Mouse (Mus musculus) liver, embryonic 14.5 days (tissue): ENCODE data around the gene Dcdc2a. TPM values are rescaled to one million over a fixed set of nuclear protein-coding genes. Genes with fewer than 3 reads are reported as not detected.

Source experiments
- ATAC-seq: fragments of 200-750 bp; cut with Nextera tagmentation; 2 replicates; pipeline ENCODE4 v1.8.0; 2017; ENCODE audit warnings: moderate number of reproducible peaks, mild to moderate bottlenecking, moderate library complexity; ENCODE audit not compliant: insufficient read depth
- DNase-seq, 3 experiments: peaks; one replicate each; pipeline ENCODE4 v3.0.0-alpha.2; 2012 to 2013; ENCODE audit warnings: low read depth in 3 of 3, low spot score in 3 of 3
- H3K27ac ChIP-seq: fragments of 300-500 bp; sonication (generic); 2 replicates; pipeline ENCODE4 v1.5.1; 2014; ENCODE audit warnings: moderate library complexity, mild to moderate bottlenecking, control low read depth, inconsistent platforms
- H3K27me3 ChIP-seq: fragments of 300-500 bp; sonication (generic); 2 replicates; pipeline ENCODE4 v1.6.1; 2014; ENCODE audit warnings: mild to moderate bottlenecking, low read length, moderate library complexity; ENCODE audit not compliant: control insufficient read depth, insufficient read depth
- H3K36me3 ChIP-seq: fragments of 300-500 bp; sonication (generic); replicated peaks from 2 replicates; pipeline ENCODE4 v1.6.1; 2014; ENCODE audit warnings: low read depth; ENCODE audit not compliant: control insufficient read depth, insufficient read depth
- H3K4me1 ChIP-seq, 2 experiments: fragments of 200-500 bp in 1 of 2; fragments of 300-500 bp in 1 of 2; sonication (generic) in 1 of 2; replicated peaks; 2 replicates each; pipeline ENCODE4 v1.6.1; 2012 to 2014; ENCODE audit warnings: antibody characterized with exemption in 1 of 2, inconsistent platforms in 1 of 2, low read length in 1 of 2; ENCODE audit not compliant: control insufficient read depth in 2 of 2, insufficient read depth in 2 of 2
- H3K4me2 ChIP-seq: fragments of 300-500 bp; sonication (generic); 2 replicates; pipeline ENCODE4 v1.6.1; 2014; ENCODE audit warnings: low read depth, mild to moderate bottlenecking, control low read depth, moderate library complexity
- H3K4me3 ChIP-seq, 2 experiments: fragments of 200-500 bp in 1 of 2; fragments of 300-500 bp in 1 of 2; sonication (generic) in 1 of 2; 2 replicates each; pipeline ENCODE4 v1.5.1; 2012 to 2014; ENCODE audit warnings: low read depth in 2 of 2, low read length in 2 of 2, mild to moderate bottlenecking in 2 of 2, control low read depth in 1 of 2, inconsistent platforms in 1 of 2, moderate library complexity in 1 of 2; ENCODE audit not compliant: insufficient read depth in 1 of 2
- H3K9ac ChIP-seq: fragments of 300-500 bp; sonication (generic); replicated peaks from 2 replicates; pipeline ENCODE4 v1.6.1; 2014; ENCODE audit warnings: mild to moderate bottlenecking, control low read depth, moderate library complexity
- H3K9me3 ChIP-seq: fragments of 300-500 bp; sonication (generic); 2 replicates; pipeline ENCODE4 v1.6.1; 2016; ENCODE audit warnings: low read length, mixed read lengths; ENCODE audit not compliant: control insufficient read depth
- CTCF ChIP-seq: IDR thresholded peaks from 2 replicates; pipeline ENCODE4 v1.5.1; 2016; ENCODE audit warnings: antibody characterized with exemption, low read depth, control low read depth
- EP300 ChIP-seq: IDR thresholded peaks from 2 replicates; pipeline ENCODE4 v1.6.1; 2016; ENCODE audit warnings: antibody characterized with exemption, low read depth
- WGBS: fragments of 180-500 bp; shearing (Covaris S2); extraction: QIAGEN DNeasy Blood & Tissue Kit; methylation state at CpG from one replicate; pipeline ENCODE4 v1.1.7; 2014; ENCODE audit not compliant: insufficient replicate concordance; 5-methylcytosine and 5-hydroxymethylcytosine counted together
- polyA plus RNA-seq, 2 experiments: library from polyadenylated mRNA; depleted of rRNA in 1 of 2; stranded (reverse) in 1 of 2; unstranded in 1 of 2; fragments of >200 nt; fragmentation: Nextera tagmentation in 1 of 2; extraction: Ambion mirVana in 1 of 2; gene quantifications; 2 replicates each; pipeline versions ENCODE4 v1.2.1 to v1.2.3; 2012 to 2014

Gene Dcdc2a
- polyA plus RNA-seq, 2 experiments, result 0.08 to 0.27 TPM

DNA sequence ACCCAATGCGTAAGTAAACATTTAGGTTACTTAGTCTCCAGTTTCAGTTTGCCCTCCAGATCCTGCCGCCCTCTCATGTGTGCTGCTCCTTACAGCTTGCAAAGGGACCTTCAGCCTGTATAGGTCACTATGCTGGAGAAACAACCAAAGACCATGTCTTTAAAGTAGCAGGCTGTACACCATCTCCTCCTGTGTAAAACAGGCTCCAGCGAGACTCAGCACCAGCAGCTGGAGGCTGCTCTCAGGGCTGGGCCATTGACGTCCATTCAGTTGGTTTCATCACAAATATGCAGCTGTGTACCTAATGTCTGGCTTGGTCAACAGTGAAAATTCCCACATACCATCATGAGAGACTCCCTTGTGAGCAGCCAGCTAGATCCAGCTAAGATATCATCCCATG, 14.0 kb downstream of the Dcdc2a start:
- no peaks in the 10 kb centered on the region for H3K36me3 ChIP-seq
- ATAC-seq (no peak), DNase-seq (no peak)
- no peaks in the 10 kb centered on the region for H3K4me1 ChIP-seq
- WGBS, result 66% methylated on average over 4 of the region's 4 CpGs
- no peak overlapping the region for H3K27ac ChIP-seq
- H3K4me2 ChIP-seq, result no peak overlapping the region
- no peak for TF ChIP-seq CTCF
- no peaks in the 10 kb centered on the region for H3K9me3 ChIP-seq
- no peaks in the 10 kb centered on the region for H3K27me3 ChIP-seq
- H3K4me3 ChIP-seq, result no peak overlapping the region
- H3K9ac ChIP-seq, result no peak overlapping the region

DNA sequence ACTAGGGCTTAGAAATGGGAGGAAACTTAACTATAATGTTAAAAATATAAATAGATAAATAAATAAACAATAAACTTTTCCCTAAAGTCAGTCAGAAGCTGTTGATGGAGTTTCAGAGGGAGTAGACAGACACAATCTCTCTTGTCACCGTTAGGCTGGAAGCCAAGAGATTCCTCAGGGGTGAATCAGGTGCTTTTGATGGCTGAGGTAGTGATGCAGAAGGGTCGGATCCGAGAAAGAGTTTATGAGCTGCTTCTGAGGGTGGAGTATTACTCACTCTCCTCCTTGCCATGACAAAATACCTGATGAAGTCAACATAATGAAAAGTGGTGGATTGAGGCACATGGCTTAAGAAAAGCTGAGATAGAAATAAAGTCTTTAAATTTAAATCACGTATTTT, 15.0 kb downstream of the Dcdc2a start:
- ATAC-seq, result no peak
- DNase-seq, result no peak
- WGBS, result 62% methylated on average over 4 of the region's 4 CpGs
- Histone ChIP-seq H3K4me2 (no peak overlapping the region), H3K4me3 (no peak overlapping the region), H3K27me3 (no peaks in the 10 kb centered on the region), H3K4me1 (no peaks in the 10 kb centered on the region), H3K27ac (no peak overlapping the region), H3K36me3 (no peaks in the 10 kb centered on the region), H3K9ac (no peak overlapping the region), H3K9me3 (no peaks in the 10 kb centered on the region)
- no peak for TF ChIP-seq CTCF
- TF ChIP-seq EP300, result no peak

DNA sequence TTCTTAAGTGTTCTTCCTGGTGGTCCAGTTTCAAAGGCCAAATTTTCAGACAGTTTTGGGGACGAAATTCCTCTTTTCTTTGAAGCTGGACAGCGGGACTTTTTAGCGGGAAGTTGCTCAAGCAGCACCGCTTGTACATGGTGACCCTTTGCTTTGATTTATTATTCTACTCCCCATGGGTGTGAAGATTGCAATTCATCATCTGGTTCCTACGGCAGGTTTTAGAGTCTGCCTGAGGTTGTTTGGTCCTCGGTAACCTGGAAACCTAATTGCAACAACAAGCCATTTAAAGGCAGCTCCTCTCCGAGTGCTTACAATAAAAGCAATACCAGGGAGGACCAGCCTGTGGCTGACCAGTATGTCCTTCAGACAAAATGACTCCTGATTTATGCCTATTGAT, 21.5 kb downstream of the Dcdc2a start:
- Histone ChIP-seq H3K36me3 (no peaks in the 10 kb centered on the region), H3K27me3 (no peaks in the 10 kb centered on the region), H3K4me2 (no peak overlapping the region), H3K27ac (no peak overlapping the region), H3K4me3 (no peak overlapping the region), H3K9me3 (no peaks in the 10 kb centered on the region), H3K4me1 (no peaks in the 10 kb centered on the region), H3K9ac (no peak overlapping the region)
- TF ChIP-seq CTCF (no peak), EP300 (no peak)
- ATAC-seq (no peak), DNase-seq (no peak)
- 20% methylated on average over 7 of the region's 7 CpGs for WGBS

DNA sequence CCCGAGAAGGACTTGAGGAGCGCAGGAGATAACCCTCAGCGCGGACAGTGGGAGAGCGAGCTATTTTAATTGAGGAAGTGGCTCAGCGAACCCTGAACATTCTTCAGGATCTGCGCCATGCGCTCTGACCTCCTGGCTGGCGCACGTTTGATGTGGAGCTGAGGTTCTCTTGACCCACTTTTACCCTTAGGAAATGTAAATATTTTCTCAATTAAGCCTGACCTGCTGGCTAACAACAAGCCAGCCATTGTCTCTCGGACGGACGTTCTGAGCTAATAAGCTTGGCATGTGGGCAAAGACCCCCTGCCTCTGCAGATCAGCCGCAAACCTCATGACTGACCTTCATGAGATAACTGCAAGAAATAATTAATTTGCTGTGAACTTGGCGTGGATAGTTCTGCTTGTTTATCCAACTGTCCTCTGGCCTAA, 27.4 kb downstream of the Dcdc2a start:
- WGBS, result 11% methylated on average over 15 of the region's 15 CpGs
- no peak for DNase-seq
- no peak overlapping the region for H3K9ac ChIP-seq
- no peak overlapping the region for H3K27ac ChIP-seq
- H3K4me3 ChIP-seq, result no peak overlapping the region
- TF ChIP-seq CTCF (no peak), EP300 (no peak)
- H3K36me3 ChIP-seq, result no peaks in the 10 kb centered on the region
- H3K4me1 ChIP-seq, result peaks cover 0 to 8% of the 10 kb centered on the region in 2 experiments; a peak in 1 of 4 replicates
- ATAC-seq, result no peak
- peak overlapping the region; percentile 0; the same call in 1 of the 2 replicates for H3K4me2 ChIP-seq
- no peaks in the 10 kb centered on the region for H3K27me3 ChIP-seq
- H3K9me3 ChIP-seq, result no peaks in the 10 kb centered on the region

DNA sequence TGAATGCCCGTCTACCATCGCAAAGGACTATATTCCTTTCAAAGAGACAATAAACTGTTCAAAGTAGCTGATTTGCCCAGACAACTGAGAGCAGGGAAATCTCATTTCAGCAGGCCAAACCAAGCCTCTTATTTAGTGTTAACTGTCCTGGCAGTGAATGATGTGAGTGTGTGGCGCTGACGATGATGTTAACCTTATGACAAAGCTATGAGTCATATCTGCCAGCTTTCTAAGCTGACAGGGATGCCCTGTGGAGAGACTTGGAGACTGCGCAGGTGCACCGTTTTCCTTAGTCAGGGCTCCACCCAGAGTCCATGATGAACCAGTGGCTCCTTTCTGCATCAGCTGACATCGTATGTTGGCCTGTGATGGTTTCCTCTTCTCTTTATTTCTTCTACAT, 29.3 kb downstream of the Dcdc2a start:
- no peak overlapping the region for H3K27ac ChIP-seq
- no peaks in the 10 kb centered on the region for H3K27me3 ChIP-seq
- no peaks in the 10 kb centered on the region for H3K36me3 ChIP-seq
- H3K9me3 ChIP-seq, result no peaks in the 10 kb centered on the region
- H3K4me3 ChIP-seq, result no peak overlapping the region
- no peak overlapping the region for H3K9ac ChIP-seq
- TF ChIP-seq CTCF (no peak), EP300 (no peak)
- DNase-seq (no peak), ATAC-seq (no peak)
- H3K4me2 ChIP-seq, result no peak overlapping the region
- H3K4me1 ChIP-seq, result peaks cover 0 to 8% of the 10 kb centered on the region in 2 experiments; a peak in 1 of 4 replicates
- 71% methylated on average over 7 of the region's 7 CpGs for WGBS
